Mouse (Mus musculus) embryo, embryonic 10 days (tissue): ENCODE data around the gene Ift81.

ENCODE experiments used
- DNase-seq: peaks from one replicate; pipeline ENCODE4 v3.0.0-alpha.2; 2015; ENCODE audit warnings: low spot score

Ift81 gene

GRCm38 (mm10) chr5:122625565-122626252 lies 11.4 kb upstream of the Ift81 start:
- DNase-seq: no peak

GRCm38 (mm10) chr5:122624952-122625479 lies 10.7 kb upstream of the Ift81 start:
- no peak for DNase-seq

GRCm38 (mm10) chr5:122623861-122624260 lies 9.5 kb upstream of the Ift81 start:
- no peak for DNase-seq

GRCm38 (mm10) chr5:122622526-122622925 lies 8.2 kb upstream of the Ift81 start:
- DNase-seq: no peak

GRCm38 (mm10) chr5:122621376-122621886 lies 7.1 kb upstream of the Ift81 start:
- DNase-seq: peak; percentile 86

GRCm38 (mm10) chr5:122619686-122620296 lies 5.5 kb upstream of the Ift81 start:
- DNase-seq: no peak

- no peak for DNase-seq
These were observed 3.4 kb upstream of the Ift81 start for GRCm38 (mm10) chr5:122617718-122618117.

GRCm38 (mm10) chr5:122611651-122612050 lies 2.7 kb downstream of the Ift81 start:
- peak; percentile 13 for DNase-seq

- DNase-seq: no peak
These were observed 9.4 kb downstream of the Ift81 start for GRCm38 (mm10) chr5:122604894-122605293.

GRCm38 (mm10) chr5:122602233-122602632 lies 12.1 kb downstream of the Ift81 start:
- DNase-seq: no peak

- DNase-seq: no peak
These were observed 18.8 kb downstream of the Ift81 start for GRCm38 (mm10) chr5:122595470-122595869.

- DNase-seq: no peak
These were observed 24.4 kb downstream of the Ift81 start for GRCm38 (mm10) chr5:122589891-122590290.

- DNase-seq: no peak
These were observed 28.8 kb downstream of the Ift81 start for GRCm38 (mm10) chr5:122585546-122585945.

GRCm38 (mm10) chr5:122584093-122584492 lies 30.2 kb downstream of the Ift81 start:
- no peak for DNase-seq

GRCm38 (mm10) chr5:122576683-122577329 lies 37.5 kb downstream of the Ift81 start:
- no peak for DNase-seq

GRCm38 (mm10) chr5:122572001-122572400 lies 42.3 kb downstream of the Ift81 start:
- DNase-seq: no peak

GRCm38 (mm10) chr5:122566626-122567025 lies 47.7 kb downstream of the Ift81 start:
- DNase-seq: no peak

- DNase-seq: no peak
These were observed 53.7 kb downstream of the Ift81 start for GRCm38 (mm10) chr5:122560654-122561053.

GRCm38 (mm10) chr5:122558127-122558526 lies 56.2 kb downstream of the Ift81 start:
- no peak for DNase-seq

GRCm38 (mm10) chr5:122555107-122555506 lies 59.2 kb downstream of the Ift81 start:
- no peak for DNase-seq

GRCm38 (mm10) chr5:122552638-122553037 lies 61.7 kb downstream of the Ift81 start:
- no peak for DNase-seq

GRCm38 (mm10) chr5:122550460-122550859 lies 63.9 kb downstream of the Ift81 start:
- DNase-seq: no peak

GRCm38 (mm10) chr5:122548671-122549070 lies 65.6 kb downstream of the Ift81 start:
- DNase-seq: no peak
